Mouse (Mus musculus) forebrain, embryonic 15.5 days (tissue): ENCODE data around the gene Dennd4b. TPM values are rescaled to one million over a fixed set of nuclear protein-coding genes. Genes with fewer than 3 reads are reported as not detected.

ENCODE experiments used
- ATAC-seq: fragments of 200-750 bp; cut with Nextera tagmentation; replicated peaks from 2 replicates; pipeline ENCODE4 v1.8.0; 2017; ENCODE audit warnings: mild to moderate bottlenecking, moderate TSS enrichment, moderate library complexity
- H3K27ac ChIP-seq: fragments of 300-500 bp; sonication (generic); replicated peaks from 2 replicates; pipeline ENCODE4 v1.5.1; 2015; ENCODE audit warnings: mild to moderate bottlenecking, inconsistent platforms
- H3K27me3 ChIP-seq: fragments of 300-500 bp; sonication (generic); 2 replicates; pipeline ENCODE4 v1.6.1; 2015; ENCODE audit warnings: inconsistent platforms
- H3K36me3 ChIP-seq: fragments of 300-500 bp; sonication (generic); 2 replicates; pipeline ENCODE4 v1.6.1; 2015; ENCODE audit warnings: mild to moderate bottlenecking, inconsistent platforms
- H3K4me1 ChIP-seq: fragments of 300-500 bp; sonication (generic); 2 replicates; pipeline ENCODE4 v1.6.1; 2015; ENCODE audit warnings: inconsistent platforms
- H3K4me2 ChIP-seq: fragments of 300-500 bp; sonication (generic); replicated peaks from 2 replicates; pipeline ENCODE4 v1.6.1; 2015; ENCODE audit warnings: mild to moderate bottlenecking, inconsistent platforms
- H3K4me3 ChIP-seq: fragments of 300-500 bp; sonication (generic); 2 replicates; pipeline ENCODE4 v1.5.1; 2015; ENCODE audit warnings: mild to moderate bottlenecking, inconsistent platforms
- H3K9ac ChIP-seq: fragments of 300-500 bp; sonication (generic); replicated peaks from 2 replicates; pipeline ENCODE4 v1.6.1; 2015; ENCODE audit warnings: mild to moderate bottlenecking, inconsistent platforms
- H3K9me3 ChIP-seq: fragments of 300-500 bp; sonication (generic); 2 replicates; pipeline ENCODE4 v1.6.1; 2016; ENCODE audit warnings: inconsistent platforms
- WGBS: fragments of 180-500 bp; shearing (Covaris S2); methylation state at CpG from one replicate; pipeline ENCODE4 v1.1.7; 2015; ENCODE audit warnings: mixed read lengths; 5-methylcytosine and 5-hydroxymethylcytosine counted together
- polyA plus RNA-seq: library from polyadenylated mRNA; unstranded; fragments of >200 nt; fragmentation: Nextera tagmentation; extraction: Ambion mirVana; gene quantifications from 2 replicates; pipeline ENCODE4 v1.2.1, GENCODE M21; 2015

Gene Dennd4b
- polyA plus RNA-seq, 1 experiment from 2014 or later, result 7.2 TPM

DNA sequence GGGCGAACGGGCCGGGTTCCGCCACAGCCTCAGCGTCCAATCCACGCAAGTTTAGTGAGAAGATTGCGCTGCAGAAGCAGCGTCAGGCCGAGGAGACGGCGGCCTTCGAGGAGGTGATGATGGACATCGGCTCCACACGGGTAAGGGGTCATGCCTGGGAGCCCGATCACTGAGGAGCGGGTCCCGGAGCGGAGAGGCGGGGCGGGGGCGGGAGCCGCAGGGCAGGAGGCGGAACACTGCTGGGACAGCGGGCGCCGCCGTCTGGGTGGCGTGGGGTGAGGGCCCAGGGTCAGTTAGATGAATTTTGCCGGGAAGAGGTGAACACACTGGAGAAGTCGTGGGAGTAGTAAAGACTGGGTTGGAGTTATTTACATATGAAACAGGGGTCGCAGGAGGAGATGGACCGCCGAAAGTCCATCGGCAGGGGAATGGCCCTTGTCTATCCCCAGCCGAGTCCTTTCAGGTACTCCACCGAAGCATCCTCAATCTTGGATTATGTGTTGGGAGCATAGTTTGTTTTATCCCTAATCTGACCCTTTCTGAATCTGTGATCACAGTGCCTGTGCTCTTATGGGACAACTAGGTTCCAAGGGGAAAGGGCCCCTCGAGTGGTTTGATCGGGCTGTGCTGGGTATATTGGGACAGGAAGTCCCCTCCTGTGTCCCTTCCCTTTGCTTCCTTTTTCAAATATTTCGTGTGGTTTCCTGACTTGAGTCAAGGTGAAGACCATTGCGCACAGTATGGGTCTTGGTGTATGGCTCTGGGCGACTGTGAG is 10.4 kb upstream of the Dennd4b start:
- under 1% methylated on average over 41 of the region's 41 CpGs for WGBS
- peaks cover 20% of the 10 kb centered on the region for H3K4me1 ChIP-seq
- peak overlapping the region; percentile 73 for H3K4me2 ChIP-seq
- ATAC-seq, result peak; percentile 57
- peak overlapping the region; percentile 76 for H3K9ac ChIP-seq
- peak overlapping the region; percentile 64 for H3K4me3 ChIP-seq
- H3K9me3 ChIP-seq, result no peaks in the 10 kb centered on the region
- H3K27ac ChIP-seq, result peak overlapping the region; percentile 67
- no peaks in the 10 kb centered on the region for H3K27me3 ChIP-seq
- peaks cover 19% of the 10 kb centered on the region for H3K36me3 ChIP-seq

DNA sequence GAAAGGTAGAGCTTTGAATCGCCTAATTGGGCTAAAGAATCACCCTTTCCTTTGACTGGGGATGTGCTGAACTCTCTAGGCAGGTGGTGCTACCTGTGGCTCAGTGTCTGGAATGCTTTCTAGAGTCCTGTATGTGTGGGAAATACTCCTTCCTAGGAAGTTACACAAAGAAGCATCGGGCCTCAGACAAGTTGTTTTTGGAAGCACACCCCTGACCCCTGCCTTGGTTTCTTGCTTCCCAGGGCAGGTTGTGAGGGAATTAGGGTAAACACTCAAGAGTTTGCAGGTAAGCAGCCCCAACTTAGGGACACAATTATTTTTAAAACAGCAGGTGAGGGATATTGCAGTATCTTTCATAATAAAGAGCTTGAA is 9.8 kb upstream of the Dennd4b start:
- ATAC-seq, result no peak
- peaks cover 19% of the 10 kb centered on the region for H3K4me1 ChIP-seq
- H3K36me3 ChIP-seq, result peaks cover 25% of the 10 kb centered on the region
- H3K27me3 ChIP-seq, result no peaks in the 10 kb centered on the region
- WGBS, result 21% methylated on average over 2 of the region's 2 CpGs
- peak overlapping the region; percentile 64 for H3K4me3 ChIP-seq
- H3K4me2 ChIP-seq, result peak overlapping the region; percentile 73
- H3K9me3 ChIP-seq, result no peaks in the 10 kb centered on the region
- H3K9ac ChIP-seq, result peak overlapping the region; percentile 76
- H3K27ac ChIP-seq, result 0 out of 2 replicates have a peak overlapping the region, but pooled peaks have one; percentile 67

DNA sequence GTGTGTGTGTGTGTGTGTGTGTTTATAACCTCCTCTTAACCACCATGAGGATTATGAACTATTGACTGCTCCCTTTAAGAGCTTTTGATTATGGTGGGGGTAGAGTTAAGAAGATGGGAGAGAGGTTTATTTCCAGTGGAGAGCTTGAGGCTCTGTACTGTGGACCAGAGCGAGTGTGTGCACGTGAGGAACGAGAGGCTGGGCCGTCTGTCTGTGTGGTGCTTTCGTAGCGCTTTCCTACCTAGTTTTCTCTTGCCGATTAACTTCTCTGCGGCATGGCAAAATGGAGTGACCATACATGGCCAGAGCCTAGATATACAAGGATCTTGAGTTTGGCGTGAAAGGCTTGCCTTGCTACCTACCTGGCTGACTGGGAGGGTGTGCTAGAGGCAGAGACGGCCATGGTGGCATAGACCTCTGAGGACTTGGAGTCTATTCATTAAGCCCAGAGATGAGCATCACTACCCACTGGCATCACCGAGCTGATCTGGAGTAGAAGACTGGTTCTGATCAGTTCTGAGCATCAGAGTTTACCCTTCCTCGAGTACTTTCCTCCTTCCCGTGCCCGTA is 9.1 kb upstream of the Dennd4b start:
- Histone ChIP-seq H3K27ac (no peak overlapping the region), H3K27me3 (no peaks in the 10 kb centered on the region), H3K4me2 (no peak overlapping the region), H3K36me3 (peaks cover 27% of the 10 kb centered on the region), H3K9me3 (no peaks in the 10 kb centered on the region), H3K4me3 (0 out of 2 replicates have a peak overlapping the region, but pooled peaks have one; percentile 64), H3K9ac (no peak overlapping the region), H3K4me1 (peaks cover 19% of the 10 kb centered on the region)
- WGBS, result 95% methylated on average over 14 of the region's 14 CpGs
- ATAC-seq, result no peak

DNA sequence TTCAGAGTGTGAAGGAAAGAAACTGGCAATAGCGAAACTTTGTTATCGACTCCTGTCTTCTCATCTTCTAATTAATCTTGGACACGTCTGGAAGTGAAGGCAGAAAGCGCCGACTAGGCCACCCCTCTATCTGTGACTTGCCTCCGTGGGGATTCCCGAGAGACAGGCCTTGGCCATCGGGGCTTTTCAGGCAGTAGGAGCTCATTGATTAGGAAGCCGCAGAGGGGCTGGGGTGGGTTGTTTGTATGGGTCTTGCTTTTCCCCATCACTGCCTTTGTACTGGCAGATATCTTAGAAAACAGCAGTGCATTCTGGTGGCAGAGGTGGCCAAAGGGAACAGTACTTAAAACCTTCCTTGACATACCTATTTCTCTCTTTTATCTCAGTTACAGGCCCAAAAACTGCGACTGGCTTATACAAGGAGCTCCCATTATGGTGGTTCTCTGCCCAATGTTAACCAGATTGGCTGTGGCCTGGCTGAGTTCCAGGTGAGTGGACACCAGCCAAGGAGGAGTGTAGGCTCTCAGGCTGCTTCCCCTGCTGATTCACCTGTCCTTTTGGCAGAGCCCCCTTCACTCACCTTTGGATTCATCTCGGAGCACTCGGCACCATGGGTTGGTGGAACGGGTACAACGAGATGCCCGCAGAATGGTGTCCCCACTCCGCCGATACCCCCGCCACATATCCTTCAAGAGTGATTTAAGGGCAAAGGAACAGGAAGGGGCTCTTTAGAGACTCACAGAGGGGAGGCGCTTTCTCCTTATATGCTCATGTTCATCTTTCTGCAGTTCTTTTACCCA is 8.1 kb upstream of the Dennd4b start:
- H3K4me2 ChIP-seq, result no peak overlapping the region
- H3K9me3 ChIP-seq, result no peaks in the 10 kb centered on the region
- ATAC-seq, result no peak
- WGBS, result 94% methylated on average over 19 of the region's 19 CpGs
- no peak overlapping the region for H3K27ac ChIP-seq
- H3K36me3 ChIP-seq, result peaks cover 37% of the 10 kb centered on the region
- H3K4me3 ChIP-seq, result no peak overlapping the region
- H3K4me1 ChIP-seq, result peaks cover 19% of the 10 kb centered on the region
- no peak overlapping the region for H3K9ac ChIP-seq
- H3K27me3 ChIP-seq, result no peaks in the 10 kb centered on the region

DNA sequence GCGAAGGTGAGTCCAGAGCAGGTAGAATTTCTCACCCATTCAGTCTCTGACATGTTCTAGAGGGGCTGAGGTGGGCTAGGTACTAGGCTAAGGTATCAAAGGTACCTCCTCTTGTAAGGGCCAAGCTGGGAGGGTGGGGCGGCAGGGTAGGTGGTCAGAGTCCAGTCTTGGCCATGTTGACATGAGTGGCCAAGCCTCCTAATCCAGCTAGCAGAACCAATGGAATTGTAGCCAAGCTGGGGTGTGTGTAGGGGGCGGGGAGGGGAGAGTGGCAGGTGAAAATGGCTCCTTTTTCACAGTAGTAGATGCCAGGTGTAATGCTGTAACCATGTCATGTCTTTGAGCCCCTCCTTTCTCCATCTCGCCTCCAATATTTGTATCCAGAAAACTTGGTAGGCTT is 6.5 kb upstream of the Dennd4b start:
- no peak overlapping the region for H3K4me3 ChIP-seq
- H3K27me3 ChIP-seq, result no peaks in the 10 kb centered on the region
- no peaks in the 10 kb centered on the region for H3K9me3 ChIP-seq
- H3K27ac ChIP-seq, result no peak overlapping the region
- H3K4me1 ChIP-seq, result peaks cover 19% of the 10 kb centered on the region
- H3K36me3 ChIP-seq, result peaks cover 48% of the 10 kb centered on the region
- H3K9ac ChIP-seq, result no peak overlapping the region
- WGBS, result 91% methylated on average over 4 of the region's 4 CpGs
- no peak overlapping the region for H3K4me2 ChIP-seq
- no peak for ATAC-seq

DNA sequence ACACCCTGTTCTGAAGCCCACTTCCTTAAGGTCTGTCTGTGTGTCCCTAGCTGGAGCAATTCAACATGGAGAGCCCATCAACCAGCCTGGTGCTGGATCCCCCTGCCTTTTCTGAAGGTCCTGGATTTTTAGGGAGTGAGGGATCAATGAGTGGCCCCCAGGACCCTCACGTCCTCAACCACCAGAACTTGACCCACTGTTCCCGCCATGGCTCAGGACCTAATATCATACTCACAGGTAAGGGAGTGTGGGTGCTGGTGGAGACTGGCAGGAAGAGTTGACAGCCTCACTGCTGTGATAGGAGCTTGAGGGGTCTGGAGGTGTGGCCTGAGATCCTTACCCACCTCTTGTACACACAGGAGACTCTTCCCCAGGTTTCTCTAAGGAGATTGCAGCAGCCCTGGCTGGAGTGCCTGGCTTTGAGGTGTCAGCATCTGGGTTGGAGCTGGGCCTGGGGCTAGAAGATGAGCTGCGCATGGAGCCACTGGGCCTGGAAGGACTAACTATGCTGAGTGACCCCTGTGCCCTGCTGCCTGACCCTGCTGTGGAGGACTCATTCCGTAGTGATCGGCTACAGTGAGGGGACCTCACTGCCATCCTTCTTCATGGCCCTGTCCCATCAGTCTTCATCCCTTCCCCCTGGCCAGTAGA is 1.7 kb upstream of the Dennd4b start:
- Histone ChIP-seq H3K4me2 (no peak overlapping the region), H3K4me3 (no peak overlapping the region), H3K27me3 (no peaks in the 10 kb centered on the region), H3K9ac (no peak overlapping the region), H3K36me3 (peaks cover 54% of the 10 kb centered on the region), H3K27ac (no peak overlapping the region), H3K4me1 (peaks cover 12% of the 10 kb centered on the region; the same call in 1 of the 2 replicates), H3K9me3 (no peaks in the 10 kb centered on the region)
- no peak for ATAC-seq
- WGBS, result 93% methylated on average over 5 of the region's 5 CpGs

DNA sequence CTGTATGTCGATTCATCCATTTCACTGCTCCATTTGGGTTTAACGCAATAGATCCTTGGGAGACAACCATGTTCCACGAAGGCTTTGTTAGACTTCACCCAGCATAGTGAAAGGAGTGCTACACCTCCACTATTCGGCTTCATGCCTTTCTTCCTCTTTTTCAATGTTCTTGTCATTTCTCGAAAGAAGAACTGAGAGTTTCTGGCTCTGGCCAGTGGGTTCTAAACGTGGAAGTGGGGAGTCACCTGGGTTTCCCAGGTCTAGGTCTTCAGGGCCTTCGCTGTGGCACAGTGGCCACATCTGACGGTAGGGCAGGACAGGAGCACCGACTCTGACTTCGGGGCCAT is 325 bp upstream of the Dennd4b start:
- no peaks in the 10 kb centered on the region for H3K27me3 ChIP-seq
- ATAC-seq, result no peak
- H3K27ac ChIP-seq, result peak overlapping the region; percentile 93
- no peaks in the 10 kb centered on the region for H3K9me3 ChIP-seq
- H3K4me3 ChIP-seq, result peak overlapping the region; percentile 96
- H3K4me1 ChIP-seq, result peaks cover 12% of the 10 kb centered on the region; the same call in 1 of the 2 replicates
- H3K9ac ChIP-seq, result peak overlapping the region; percentile 89
- WGBS, result 35% methylated on average over 10 of the region's 10 CpGs
- peaks cover 42% of the 10 kb centered on the region for H3K36me3 ChIP-seq
- H3K4me2 ChIP-seq, result peak overlapping the region; percentile 99

DNA sequence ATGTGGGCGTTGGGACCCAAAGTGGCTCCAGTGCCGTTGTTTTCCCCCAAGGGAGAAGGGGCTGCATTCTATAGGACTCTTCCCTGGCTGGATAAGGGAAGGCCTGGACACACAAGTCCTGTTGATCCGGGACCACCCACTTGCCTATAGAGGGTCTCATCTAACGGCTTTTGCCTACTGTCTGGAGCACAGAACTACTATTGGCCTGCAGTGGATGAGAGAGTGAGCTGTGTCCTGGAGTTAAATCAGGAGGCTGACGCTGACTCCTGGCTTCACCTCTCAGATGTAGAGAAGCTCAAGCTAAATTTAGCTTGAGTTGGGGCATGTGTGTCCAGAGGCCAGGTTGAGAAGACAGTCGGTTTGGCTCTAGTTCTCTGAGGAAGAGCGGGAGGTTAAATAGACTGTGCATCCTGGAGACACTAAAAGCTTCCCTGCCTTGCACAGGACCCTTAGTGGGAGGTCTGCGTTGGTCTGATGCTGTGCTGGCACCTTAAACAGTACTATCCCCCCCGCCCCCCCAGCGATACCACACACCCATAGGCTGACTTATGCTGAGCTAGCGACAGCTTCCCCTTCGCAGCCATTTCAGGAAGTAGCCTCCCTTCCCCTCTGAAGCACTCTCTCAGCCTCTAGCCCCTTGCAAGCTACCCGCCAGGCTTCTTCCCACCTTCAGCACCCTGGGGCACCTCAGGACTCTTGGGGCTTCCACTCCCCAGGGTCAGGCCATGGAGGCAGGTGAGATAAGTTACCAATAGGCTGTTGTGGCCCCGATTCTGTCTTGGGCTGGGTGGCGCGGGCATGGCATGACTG is 1.2 kb downstream of the Dennd4b start:
- ATAC-seq, result peak; percentile 51
- Histone ChIP-seq H3K9ac (peak overlapping the region; percentile 89), H3K4me1 (peaks cover 12% of the 10 kb centered on the region; the same call in 1 of the 2 replicates), H3K4me2 (peak overlapping the region; percentile 99), H3K36me3 (peaks cover 29% of the 10 kb centered on the region), H3K27ac (peak overlapping the region; percentile 93), H3K4me3 (peak overlapping the region; percentile 96), H3K9me3 (no peaks in the 10 kb centered on the region), H3K27me3 (no peaks in the 10 kb centered on the region)
- 28% methylated on average over 16 of the region's 16 CpGs for WGBS

DNA sequence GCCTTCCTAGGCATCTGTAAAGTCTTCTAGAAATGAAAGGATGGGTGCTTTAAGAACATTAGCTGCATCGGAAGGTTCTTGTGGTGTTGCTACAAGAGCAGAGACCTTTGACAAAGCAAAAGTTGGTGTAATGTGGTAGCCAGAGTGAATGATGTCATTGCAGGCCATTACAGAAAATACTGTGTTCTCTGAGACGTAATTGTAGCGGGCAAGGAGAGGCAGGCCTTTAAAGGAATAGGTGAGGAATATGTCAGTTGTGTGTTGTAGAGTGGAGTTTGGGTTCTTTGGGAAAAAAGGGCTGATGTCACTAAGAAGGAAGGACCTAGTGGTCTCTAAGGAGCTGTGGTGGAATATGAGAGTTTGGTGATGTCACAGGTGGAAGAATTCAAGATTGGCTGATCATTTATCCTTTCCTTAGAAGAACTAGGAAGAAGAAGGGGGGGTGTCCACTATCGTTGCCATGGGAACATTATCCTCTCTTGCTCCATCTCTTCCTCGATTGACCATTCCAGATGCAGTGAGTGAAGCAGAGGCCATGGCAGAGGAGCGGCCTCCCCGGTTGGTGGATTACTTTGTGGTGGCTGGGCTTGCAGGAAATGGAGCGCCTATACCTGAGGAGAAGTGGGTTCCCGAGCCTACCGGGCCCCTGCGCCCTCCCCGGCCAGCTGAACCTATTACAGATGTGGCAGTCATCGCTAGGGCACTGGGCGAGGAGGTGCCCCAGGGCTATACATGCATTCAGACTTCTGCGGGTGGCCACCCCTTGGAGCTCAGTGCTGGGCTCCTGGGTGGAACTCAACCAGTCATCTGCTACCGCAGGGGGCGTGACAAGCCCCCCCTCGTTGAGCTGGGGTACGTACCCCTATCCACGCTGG is 2.2 kb downstream of the Dennd4b start:
- no peak for ATAC-seq
- WGBS, result 89% methylated on average over 20 of the region's 20 CpGs
- H3K9ac ChIP-seq, result no peak overlapping the region
- peaks cover 12% of the 10 kb centered on the region; the same call in 1 of the 2 replicates for H3K4me1 ChIP-seq
- H3K4me3 ChIP-seq, result no peak overlapping the region
- peaks cover 20% of the 10 kb centered on the region for H3K36me3 ChIP-seq
- no peaks in the 10 kb centered on the region for H3K9me3 ChIP-seq
- no peak overlapping the region for H3K4me2 ChIP-seq
- H3K27ac ChIP-seq, result no peak overlapping the region
- no peaks in the 10 kb centered on the region for H3K27me3 ChIP-seq

DNA sequence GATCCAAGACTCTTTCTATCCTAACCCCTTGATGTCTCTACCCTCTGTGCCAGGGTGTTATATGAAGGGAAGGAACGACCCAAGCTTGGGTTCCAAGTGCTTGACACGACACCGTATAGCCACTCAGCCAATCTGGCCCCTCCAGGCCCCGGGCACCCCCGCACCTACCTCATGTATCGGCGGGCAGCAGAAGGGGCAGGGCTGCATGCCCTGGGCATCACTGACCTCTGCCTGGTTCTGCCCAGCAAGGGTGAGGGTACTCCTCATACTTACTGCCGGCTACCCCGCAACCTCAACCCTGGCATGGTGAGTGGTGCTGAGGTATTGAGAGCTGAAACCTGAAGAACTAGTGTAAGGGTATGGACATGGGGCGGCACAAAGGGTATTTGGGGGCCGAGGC is 3.2 kb downstream of the Dennd4b start:
- peaks cover 14% of the 10 kb centered on the region for H3K36me3 ChIP-seq
- H3K27ac ChIP-seq, result no peak overlapping the region
- no peak overlapping the region for H3K4me3 ChIP-seq
- 95% methylated on average over 11 of the region's 11 CpGs for WGBS
- peaks cover 12% of the 10 kb centered on the region; the same call in 1 of the 2 replicates for H3K4me1 ChIP-seq
- no peak overlapping the region for H3K9ac ChIP-seq
- H3K9me3 ChIP-seq, result no peaks in the 10 kb centered on the region
- H3K4me2 ChIP-seq, result no peak overlapping the region
- ATAC-seq, result no peak
- H3K27me3 ChIP-seq, result no peaks in the 10 kb centered on the region
